Mouse (Mus musculus): ENCODE data around the gene Stard7. TPM values are rescaled to one million over a fixed set of nuclear protein-coding genes. Genes with fewer than 3 reads are reported as not detected.
"Not testable (repeated sequence)": the region's sequence is repeated elsewhere in the genome, so short reads cannot be mapped to it uniquely, and the experiment has no call there.

Gene Stard7
- polyA plus RNA-seq, 1 experiment from 2014 or later, result 103 TPM

DNA sequence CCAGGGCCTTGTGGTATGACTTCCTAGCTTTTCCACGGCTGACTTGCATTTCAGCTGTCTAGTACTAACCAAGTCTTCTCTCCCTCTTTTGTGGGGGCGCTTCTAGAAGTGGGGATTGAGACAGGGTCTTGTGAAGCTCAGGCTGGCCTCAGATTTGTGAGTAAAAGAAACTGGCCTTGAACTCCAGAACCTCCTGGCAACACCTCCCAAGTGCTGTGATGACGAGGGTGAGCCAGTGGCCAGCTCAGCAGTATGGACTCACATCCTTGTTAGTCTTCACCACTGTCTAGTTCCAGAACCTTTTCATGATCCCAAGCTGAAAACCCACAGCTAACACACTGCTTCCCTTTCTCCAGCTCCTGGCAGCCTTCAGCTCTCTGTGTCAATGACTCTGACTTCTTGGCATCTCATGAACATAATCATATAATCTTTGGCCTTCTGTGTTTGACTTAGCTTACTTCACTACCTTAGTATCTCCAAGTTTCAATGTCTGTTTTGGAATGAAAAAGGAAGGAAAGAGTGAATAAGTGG lies 15.3 kb upstream of the Stard7 start:
- 86% methylated on average over 3 of the region's 3 CpGs for WGBS
- ATAC-seq (ENCODE audit: low FRiP score), result no peak
- H3K4me2 ChIP-seq, result no peak overlapping the region
- H3K9me3 ChIP-seq, result no peaks in the 10 kb centered on the region
- H3K36me3 ChIP-seq (replicated peaks), result peaks cover 37% of the 10 kb centered on the region
- no peaks in the 10 kb centered on the region for H3K4me1 ChIP-seq
- no peak overlapping the region for H3K27ac ChIP-seq
- H3K27me3 ChIP-seq, result no peaks in the 10 kb centered on the region
- no peak overlapping the region for H3K9ac ChIP-seq
- no peak overlapping the region for H3K4me3 ChIP-seq (replicated peaks)

GRCm38 (mm10) chr2:127255294-127255693 lies 14.7 kb upstream of the Stard7 start:
- Histone ChIP-seq H3K4me1 (no peaks in the 10 kb centered on the region), H3K4me2 (no peak overlapping the region), H3K27me3 (no peaks in the 10 kb centered on the region), H3K9ac (no peak overlapping the region), H3K27ac (no peak overlapping the region), H3K9me3 (no peaks in the 10 kb centered on the region), H3K36me3 (replicated peaks) (peaks cover 37% of the 10 kb centered on the region), H3K4me3 (replicated peaks) (no peak overlapping the region)
- no peak for ATAC-seq (ENCODE audit: low FRiP score)
- WGBS, result 89% methylated on average over 6 of the region's 6 CpGs

DNA sequence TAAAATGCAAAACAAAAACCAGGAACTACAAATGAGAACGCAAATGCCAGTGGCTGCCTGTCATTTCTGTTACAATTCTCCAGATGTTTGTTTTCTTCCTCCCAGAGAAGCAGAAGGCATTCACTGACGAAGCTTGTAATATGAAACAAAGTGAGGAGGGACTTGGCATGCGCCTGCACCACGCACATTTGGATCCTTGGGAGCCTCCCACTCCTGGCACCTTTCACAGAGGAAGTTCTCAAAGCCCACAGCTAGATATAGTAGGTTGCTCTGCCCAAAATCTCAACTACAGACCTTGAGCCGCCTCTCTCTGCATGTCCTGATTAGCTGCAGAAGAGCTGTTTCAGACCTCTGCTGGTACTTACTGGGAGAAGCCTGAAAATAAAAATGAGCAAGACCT lies 10.7 kb upstream of the Stard7 start:
- 92% methylated on average over 5 of the region's 5 CpGs for WGBS
- Histone ChIP-seq H3K4me3 (replicated peaks) (no peak overlapping the region), H3K4me1 (no peaks in the 10 kb centered on the region), H3K27me3 (no peaks in the 10 kb centered on the region), H3K9ac (no peak overlapping the region), H3K9me3 (no peaks in the 10 kb centered on the region), H3K27ac (no peak overlapping the region), H3K36me3 (replicated peaks) (peaks cover 37% of the 10 kb centered on the region), H3K4me2 (no peak overlapping the region)
- ATAC-seq (ENCODE audit: low FRiP score), result no peak

GRCm38 (mm10) chr2:127262480-127262879 lies 7.5 kb upstream of the Stard7 start:
- no peak for ATAC-seq (ENCODE audit: low FRiP score)
- Histone ChIP-seq H3K4me2 (no peak overlapping the region), H3K27ac (no peak overlapping the region), H3K27me3 (no peaks in the 10 kb centered on the region), H3K9me3 (no peaks in the 10 kb centered on the region), H3K4me1 (no peaks in the 10 kb centered on the region), H3K9ac (no peak overlapping the region), H3K36me3 (replicated peaks) (peaks cover 20% of the 10 kb centered on the region), H3K4me3 (replicated peaks) (no peak overlapping the region)

GRCm38 (mm10) chr2:127267854-127268253 lies 2.2 kb upstream of the Stard7 start:
- H3K4me1 ChIP-seq, result peaks cover 13% of the 10 kb centered on the region
- no peak for ATAC-seq (ENCODE audit: low FRiP score)
- no peak overlapping the region for H3K4me3 ChIP-seq (replicated peaks)
- H3K4me2 ChIP-seq, result no peak overlapping the region
- H3K27ac ChIP-seq, result no peak overlapping the region
- 37% methylated on average over 4 of the region's 4 CpGs for WGBS
- no peaks in the 10 kb centered on the region for H3K36me3 ChIP-seq (replicated peaks)
- no peaks in the 10 kb centered on the region for H3K27me3 ChIP-seq
- no peaks in the 10 kb centered on the region for H3K9me3 ChIP-seq
- H3K9ac ChIP-seq, result no peak overlapping the region

- peaks cover 25% of the 10 kb centered on the region for H3K4me1 ChIP-seq
- H3K4me2 ChIP-seq, result peak overlapping the region; percentile 69
- under 1% methylated on average over 75 of the region's 75 CpGs for WGBS
- H3K27ac ChIP-seq, result peak overlapping the region; percentile 95
- H3K27me3 ChIP-seq, result no peaks in the 10 kb centered on the region
- ATAC-seq (ENCODE audit: low FRiP score), result peak; percentile 95
- H3K9ac ChIP-seq, result peak overlapping the region; percentile 86
- H3K36me3 ChIP-seq (replicated peaks), result no peaks in the 10 kb centered on the region
- H3K4me3 ChIP-seq (replicated peaks), result peak overlapping the region; percentile 79
- no peaks in the 10 kb centered on the region for H3K9me3 ChIP-seq
These were observed 453 bp downstream of the Stard7 start for GRCm38 (mm10) chr2:127270300-127271041.

DNA sequence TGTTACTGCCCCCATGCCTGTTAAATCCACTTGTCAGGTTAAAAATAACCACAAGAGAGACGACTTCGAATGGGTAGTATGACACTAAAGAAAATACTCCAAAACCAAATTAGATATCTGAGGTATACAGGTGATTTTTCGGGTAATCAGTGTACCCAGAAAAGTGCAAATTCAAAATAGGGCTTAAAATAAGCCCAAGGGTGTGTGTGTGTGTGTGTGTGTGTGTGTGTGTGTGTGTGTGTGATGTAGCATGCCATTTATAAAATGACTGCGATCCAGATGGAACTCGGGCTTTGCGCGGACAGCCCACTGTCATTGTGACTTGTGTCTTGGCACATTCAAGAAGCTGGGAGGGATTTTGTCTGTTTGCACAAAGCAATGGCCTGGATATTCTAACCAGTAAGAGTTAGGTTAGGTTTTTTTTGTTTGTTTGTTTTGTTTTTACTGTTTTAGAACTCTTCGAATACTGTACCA lies 1.1 kb downstream of the Stard7 start:
- Histone ChIP-seq H3K27me3 (no peaks in the 10 kb centered on the region), H3K36me3 (replicated peaks) (no peaks in the 10 kb centered on the region), H3K9ac (peak overlapping the region; percentile 86), H3K4me2 (peak overlapping the region; percentile 69), H3K9me3 (no peaks in the 10 kb centered on the region), H3K4me1 (peaks cover 27% of the 10 kb centered on the region), H3K4me3 (replicated peaks) (peak overlapping the region; percentile 79), H3K27ac (peak overlapping the region; percentile 95)
- 15% methylated on average over 8 of the region's 8 CpGs for WGBS
- no peak for ATAC-seq (ENCODE audit: low FRiP score)

- H3K36me3 ChIP-seq (replicated peaks); ATAC-seq (ENCODE audit: low FRiP score); H3K9me3 ChIP-seq; H3K27ac ChIP-seq; H3K4me3 ChIP-seq (replicated peaks); H3K4me2 ChIP-seq; H3K27me3 ChIP-seq; H3K9ac ChIP-seq: not testable (repeated sequence)
- WGBS, result 92% methylated on average over 4 of the region's 4 CpGs
- peaks cover 27% of the 10 kb centered on the region for H3K4me1 ChIP-seq
These were observed 2.0 kb downstream of the Stard7 start for GRCm38 (mm10) chr2:127272049-127272448.

DNA sequence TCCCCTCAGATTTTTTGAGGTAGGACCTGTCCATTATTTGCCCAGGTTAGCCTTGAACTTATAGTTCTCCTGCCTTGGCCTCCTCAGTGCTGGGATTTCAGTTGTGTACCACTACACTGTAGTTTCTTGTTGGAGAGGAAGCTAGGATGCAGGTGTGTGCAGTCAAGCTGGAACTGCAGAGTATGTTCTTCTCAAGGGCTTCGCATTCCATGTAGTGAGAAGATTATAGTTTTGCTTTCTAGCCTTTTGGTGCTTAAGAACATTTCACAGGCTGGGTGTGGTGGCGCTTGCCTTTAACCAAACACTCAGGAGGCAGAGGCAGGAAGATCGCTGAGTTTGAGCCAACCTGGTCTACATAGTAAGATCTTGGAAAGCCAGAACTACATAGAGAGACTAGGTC lies 2.8 kb downstream of the Stard7 start:
- Histone ChIP-seq H3K4me3 (replicated peaks) (no peak overlapping the region), H3K4me1 (peaks cover 27% of the 10 kb centered on the region), H3K9ac (no peak overlapping the region), H3K4me2 (no peak overlapping the region), H3K27ac (no peak overlapping the region), H3K36me3 (replicated peaks) (no peaks in the 10 kb centered on the region), H3K27me3 (no peaks in the 10 kb centered on the region), H3K9me3 (no peaks in the 10 kb centered on the region)
- 93% methylated on average over 3 of the region's 3 CpGs for WGBS
- no peak for ATAC-seq (ENCODE audit: low FRiP score)

DNA sequence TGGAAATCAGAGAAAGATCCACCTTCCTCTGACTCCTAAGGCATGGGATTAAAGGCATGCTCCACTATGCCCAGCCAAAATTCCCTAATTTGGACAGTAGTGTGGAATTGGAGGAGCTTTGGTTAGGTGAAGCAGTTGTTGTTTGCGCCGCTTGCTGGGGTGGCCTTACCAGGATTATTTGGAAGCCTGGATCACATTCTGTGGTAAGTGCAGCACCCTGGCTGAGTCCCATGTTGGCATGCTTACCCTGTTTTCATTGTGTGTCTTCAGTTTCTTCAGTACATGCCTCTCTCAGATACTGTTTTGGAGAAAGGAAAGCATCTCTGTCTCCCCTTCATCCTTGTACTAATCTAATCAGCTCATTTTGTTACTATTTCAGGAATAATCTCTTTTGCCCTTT lies 4.6 kb downstream of the Stard7 start:
- Histone ChIP-seq H3K27ac (no peak overlapping the region), H3K36me3 (replicated peaks) (0 out of 2 replicates have a peak, but pooled peaks cover 3% of the 10 kb centered on the region), H3K9me3 (no peaks in the 10 kb centered on the region), H3K4me1 (peaks cover 27% of the 10 kb centered on the region), H3K4me3 (replicated peaks) (no peak overlapping the region), H3K4me2 (no peak overlapping the region), H3K9ac (no peak overlapping the region), H3K27me3 (no peaks in the 10 kb centered on the region)
- WGBS, result 89% methylated on average over 2 of the region's 2 CpGs
- no peak for ATAC-seq (ENCODE audit: low FRiP score)

DNA sequence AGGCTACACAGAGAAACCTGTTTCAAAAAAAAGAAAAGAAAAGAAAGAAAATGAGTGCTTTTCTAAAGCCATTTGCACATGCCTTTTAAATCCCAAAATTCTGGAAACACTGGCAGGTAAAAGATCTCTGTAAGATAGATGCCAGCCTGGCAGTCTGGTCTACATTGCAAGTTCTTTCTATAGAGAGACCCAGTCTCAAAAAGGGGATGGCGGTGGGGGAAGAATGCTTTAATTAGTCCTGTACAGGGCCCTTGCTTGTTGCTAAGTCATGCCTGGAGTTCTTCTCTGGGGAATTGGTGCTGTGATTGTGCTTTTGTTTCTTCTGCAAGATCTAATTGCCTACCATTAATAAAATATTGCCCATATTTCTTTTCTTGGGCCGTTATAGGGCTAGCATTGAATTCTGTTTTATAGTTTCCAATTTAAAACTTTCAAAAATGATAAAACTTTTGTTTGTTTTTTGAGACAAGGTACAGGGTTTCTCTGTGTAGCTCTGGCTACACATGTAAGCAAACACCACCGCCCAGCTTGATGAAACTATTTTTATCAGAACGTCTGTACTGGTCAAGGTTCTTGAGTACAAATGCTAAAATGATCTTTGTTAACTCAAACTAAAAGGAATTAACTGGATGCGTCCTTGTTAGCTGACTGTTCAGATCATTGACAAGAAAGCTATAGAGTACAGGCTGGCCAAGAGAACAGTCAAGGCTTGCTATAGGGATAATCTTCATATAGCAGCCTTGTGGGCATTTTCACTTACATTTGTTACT lies 5.7 kb downstream of the Stard7 start:
- WGBS, result 79% methylated on average over 5 of the region's 5 CpGs
- no peaks in the 10 kb centered on the region for H3K27me3 ChIP-seq
- no peak overlapping the region for H3K27ac ChIP-seq
- no peak overlapping the region for H3K4me3 ChIP-seq (replicated peaks)
- H3K4me1 ChIP-seq, result peaks cover 27% of the 10 kb centered on the region
- H3K36me3 ChIP-seq (replicated peaks), result 0 out of 2 replicates have a peak, but pooled peaks cover 3% of the 10 kb centered on the region
- no peaks in the 10 kb centered on the region for H3K9me3 ChIP-seq
- H3K9ac ChIP-seq, result no peak overlapping the region
- no peak overlapping the region for H3K4me2 ChIP-seq
- ATAC-seq (ENCODE audit: low FRiP score), result no peak

GRCm38 (mm10) chr2:127278162-127278561 lies 8.1 kb downstream of the Stard7 start:
- 0 out of 2 replicates have a peak, but pooled peaks cover 3% of the 10 kb centered on the region for H3K36me3 ChIP-seq (replicated peaks)
- H3K9ac ChIP-seq, result no peak overlapping the region
- no peaks in the 10 kb centered on the region for H3K9me3 ChIP-seq
- H3K27ac ChIP-seq, result no peak overlapping the region
- H3K27me3 ChIP-seq, result no peaks in the 10 kb centered on the region
- H3K4me3 ChIP-seq (replicated peaks), result no peak overlapping the region
- H3K4me1 ChIP-seq, result peaks cover 13% of the 10 kb centered on the region
- no peak for ATAC-seq (ENCODE audit: low FRiP score)
- H3K4me2 ChIP-seq, result no peak overlapping the region
